Mouse (Mus musculus) myocyte (in vitro differentiated cells): Measurements from ENCODE around the gene Snhg11. TPM values are rescaled to one million over a fixed set of nuclear protein-coding genes. Genes with fewer than 3 reads are reported as not detected.

Experiments used
- H3K27me3 ChIP-seq: one replicate; pipeline ENCODE4 v1.6.1; 2011; ENCODE audit not compliant: control insufficient read depth, insufficient read depth, insufficient read length
- H3K36me3 ChIP-seq: one replicate; pipeline ENCODE4 v1.6.1; 2011; ENCODE audit not compliant: control insufficient read depth, insufficient read depth
- H3K4me2 ChIP-seq: one replicate; pipeline ENCODE4 v1.6.1; 2011; ENCODE audit warnings: low read depth, control low read depth
- H3K4me3 ChIP-seq: one replicate; pipeline ENCODE4 v1.5.1; 2011; ENCODE audit warnings: mild to moderate bottlenecking, control low read depth, moderate library complexity
- H3K79me2 ChIP-seq: one replicate; pipeline ENCODE4 v1.6.1; 2011; ENCODE audit not compliant: control insufficient read depth, insufficient read depth
- H3ac ChIP-seq: one replicate; pipeline ENCODE4 v1.6.1; 2011; ENCODE audit not compliant: control insufficient read depth, insufficient read length
- CEBPB ChIP-seq: IDR thresholded peaks from 2 replicates; pipeline ENCODE4 v1.6.1; 2011; ENCODE audit warnings: mild to moderate bottlenecking, moderate library complexity; ENCODE audit not compliant: poor library complexity, insufficient read depth, severe bottlenecking
- E2F4 ChIP-seq: IDR thresholded peaks from one replicate; pipeline ENCODE4 v1.6.1; 2011; ENCODE audit warnings: mild to moderate bottlenecking, control low read depth, moderate library complexity; ENCODE audit not compliant: insufficient read depth
- MAX ChIP-seq: IDR thresholded peaks from one replicate; pipeline ENCODE4 v1.6.1; 2011; ENCODE audit warnings: low read depth, mild to moderate bottlenecking, control low read depth
- MYOD1 ChIP-seq, 3 experiments: IDR thresholded peaks; one replicate each; pipeline ENCODE4 v1.6.1; 2011; ENCODE audit warnings: control low read depth in 2 of 3, low read depth in 2 of 3, mild to moderate bottlenecking in 2 of 3, moderate library complexity in 1 of 3; ENCODE audit not compliant: insufficient read length in 2 of 3, control insufficient read depth in 1 of 3
- MYOG ChIP-seq, 3 experiments: IDR thresholded peaks; one replicate each; pipeline ENCODE4 v1.6.1; 2011; ENCODE audit warnings: control low read depth in 2 of 3, low read depth in 2 of 3, mild to moderate bottlenecking in 2 of 3; ENCODE audit not compliant: insufficient read length in 2 of 3, control insufficient read depth in 1 of 3, insufficient read depth in 1 of 3
- POLR2A ChIP-seq: IDR thresholded peaks from one replicate; pipeline ENCODE4 v1.6.1; 2011; ENCODE audit warnings: low read depth, mild to moderate bottlenecking, control low read depth, moderate library complexity; ENCODE audit not compliant: insufficient read length
- POLR2AphosphoS2 ChIP-seq: IDR thresholded peaks from one replicate; pipeline ENCODE4 v1.6.1; 2011; ENCODE audit warnings: low read depth, control low read depth; ENCODE audit not compliant: insufficient read length
- REST ChIP-seq: IDR thresholded peaks from one replicate; pipeline ENCODE4 v1.6.1; 2011; ENCODE audit warnings: mild to moderate bottlenecking, control low read depth, moderate library complexity; ENCODE audit not compliant: insufficient read depth, insufficient read length
- SRF ChIP-seq: IDR thresholded peaks from one replicate; pipeline ENCODE4 v1.6.1; 2011; ENCODE audit warnings: low read depth; ENCODE audit not compliant: control insufficient read depth, insufficient read length
- TCF12 ChIP-seq: IDR thresholded peaks from one replicate; pipeline ENCODE4 v1.6.1; 2011; ENCODE audit warnings: mild to moderate bottlenecking, control low read depth; ENCODE audit not compliant: poor library complexity, insufficient read depth, severe bottlenecking
- TCF3 ChIP-seq: IDR thresholded peaks from one replicate; pipeline ENCODE4 v1.6.1; 2011; ENCODE audit warnings: low read depth, control low read depth; ENCODE audit not compliant: insufficient read length
- USF1 ChIP-seq: IDR thresholded peaks from one replicate; pipeline ENCODE4 v1.6.1; 2011; ENCODE audit warnings: low read depth, mild to moderate bottlenecking, control low read depth, moderate library complexity
- polyA plus RNA-seq: library from polyadenylated mRNA; unstranded; fragments of >200 nt; fragmentation: generic; extraction: Trizol; gene quantifications from one replicate; pipeline ENCODE4 v1.2.1, GENCODE M21; 2012; ENCODE audit warnings: missing spikeins

Snhg11 gene
- polyA plus RNA-seq, 1 experiment = not detected

DNA sequence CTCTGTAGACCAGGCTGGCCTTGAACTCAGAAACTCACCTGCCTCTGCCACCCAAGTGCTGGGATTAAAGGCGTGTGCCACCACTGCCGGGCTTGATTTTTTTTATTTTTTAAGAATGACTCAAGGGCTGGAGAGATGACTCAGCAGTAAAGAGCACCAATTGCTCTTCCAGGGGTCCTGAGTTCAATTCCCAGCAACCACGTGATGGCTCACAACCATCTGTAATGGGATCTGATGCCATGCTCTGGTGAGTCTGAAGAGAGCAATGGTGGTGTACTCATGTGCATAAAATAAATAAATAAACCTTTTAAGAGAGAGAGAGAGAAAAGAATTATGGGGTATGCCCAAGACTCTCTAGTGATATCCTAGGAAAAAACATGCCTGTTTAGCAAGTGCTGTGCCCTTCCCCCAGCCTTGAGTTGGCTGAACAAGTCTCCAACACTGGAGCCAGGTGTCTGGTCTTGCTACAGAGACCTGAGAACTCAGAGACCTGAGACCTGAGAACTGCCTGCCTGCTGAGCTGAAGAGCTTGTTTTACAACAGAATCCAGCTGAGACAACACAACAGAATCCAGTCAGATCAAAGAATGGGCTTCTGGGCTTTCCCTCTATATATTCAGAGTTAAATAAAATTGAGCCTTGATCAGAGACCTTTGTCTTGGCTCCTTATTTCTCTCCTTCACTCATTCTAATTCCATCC is 5.8 kb upstream of the Snhg11 start:
- Histone ChIP-seq H3K36me3 (no peaks in the 10 kb centered on the region), H3K4me2 (no peak overlapping the region)
- TF ChIP-seq CEBPB = no peak
- TF ChIP-seq POLR2A = no peak
- no peak for TF ChIP-seq SRF
- TF ChIP-seq TCF12 = no peak

GRCm38 (mm10) chr2:158370173-158370550 is 5.3 kb upstream of the Snhg11 start:
- TF ChIP-seq POLR2AphosphoS2 (no peak), E2F4 (no peak), TCF12 (no peak), CEBPB (no peak), REST (no peak), MYOD1 (IDR thresholded peaks at IDR 0.05; ENCODE audit: control insufficient read depth in 1 of 3, insufficient read length in 2 of 3, low read depth in 2 of 3) (no peak), USF1 (no peak), MAX (no peak), MYOG (IDR thresholded peaks at IDR 0.05; ENCODE audit: control insufficient read depth in 1 of 3, insufficient read depth in 1 of 3, insufficient read length in 2 of 3, low read depth in 2 of 3) (no peak), POLR2A (no peak), TCF3 (no peak), SRF (no peak)
- H3K4me2 ChIP-seq = no peak overlapping the region
- H3K36me3 ChIP-seq = no peaks in the 10 kb centered on the region
- no peaks in the 10 kb centered on the region for H3K79me2 ChIP-seq
- H3K4me3 ChIP-seq = no peak overlapping the region
- peaks cover 14% of the 10 kb centered on the region for H3K27me3 ChIP-seq
- H3ac ChIP-seq = no peak overlapping the region

More for the DNA sequence above, 5.8 kb upstream of the Snhg11 start:
- peaks cover 12% of the 10 kb centered on the region for H3K27me3 ChIP-seq
- H3K79me2 ChIP-seq = no peaks in the 10 kb centered on the region
- H3K4me3 ChIP-seq = no peak overlapping the region
- no peak overlapping the region for H3ac ChIP-seq

DNA sequence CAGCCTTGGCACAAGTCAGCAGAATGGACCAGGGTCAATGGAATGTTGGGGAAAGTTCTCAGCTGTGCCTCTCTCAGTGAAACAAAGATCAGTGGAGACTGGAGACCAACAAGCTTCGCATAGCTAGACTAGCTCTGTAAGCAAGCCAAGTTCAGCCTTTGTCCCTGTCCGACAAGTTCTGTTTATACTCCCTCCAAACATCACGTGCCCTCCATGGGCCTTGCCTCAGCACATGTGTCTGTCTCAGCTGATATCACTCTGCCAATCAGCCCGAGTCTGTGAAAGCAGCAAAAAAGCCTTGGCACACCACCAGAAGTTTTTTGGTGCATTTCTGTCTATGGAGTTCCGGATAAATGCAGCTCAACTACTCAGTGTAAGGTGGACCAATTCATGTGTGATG is 2.4 kb upstream of the Snhg11 start:
- peak; percentile 40 for TF ChIP-seq USF1
- TF ChIP-seq POLR2AphosphoS2 = no peak
- Histone ChIP-seq H3K4me2 (no peak overlapping the region), H3K4me3 (no peak overlapping the region), H3K27me3 (peaks cover 39% of the 10 kb centered on the region), H3K79me2 (no peaks in the 10 kb centered on the region), H3ac (no peak overlapping the region), H3K36me3 (no peaks in the 10 kb centered on the region)

DNA sequence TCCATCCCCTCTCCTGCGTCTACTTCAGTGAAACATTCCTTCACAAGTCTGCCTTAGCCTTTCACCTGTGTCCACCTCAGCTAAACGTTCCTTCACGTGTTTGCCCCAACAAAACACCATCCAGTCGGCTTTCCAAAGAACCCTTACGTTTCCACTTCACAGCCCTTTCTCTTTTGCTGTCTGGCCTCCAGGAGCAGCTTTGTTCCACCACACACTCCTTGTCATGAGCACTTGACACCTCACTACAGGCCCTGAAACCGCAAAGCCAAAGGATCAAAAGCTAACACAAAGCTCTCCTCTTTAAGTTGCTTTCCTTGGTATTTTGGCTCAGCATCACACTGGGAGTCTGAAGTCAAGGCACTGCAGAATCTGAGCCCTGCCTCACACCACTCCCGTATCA is 1.9 kb upstream of the Snhg11 start:
- Histone ChIP-seq H3K4me2 (no peak overlapping the region), H3K36me3 (no peaks in the 10 kb centered on the region), H3K79me2 (no peaks in the 10 kb centered on the region), H3K27me3 (peaks cover 42% of the 10 kb centered on the region), H3K4me3 (no peak overlapping the region), H3ac (no peak overlapping the region)
- TF ChIP-seq POLR2A (no peak), CEBPB (no peak), REST (no peak), MAX (no peak)

- no peaks in the 10 kb centered on the region for H3K36me3 ChIP-seq
- H3ac ChIP-seq = no peak overlapping the region
- TF ChIP-seq CEBPB = no peak
- no peak for TF ChIP-seq POLR2AphosphoS2
- no peak for TF ChIP-seq POLR2A
- no peak for TF ChIP-seq MYOD1 (IDR thresholded peaks at IDR 0.05; ENCODE audit: control insufficient read depth in 1 of 3, insufficient read length in 2 of 3, low read depth in 2 of 3)
- TF ChIP-seq TCF12 = no peak
- TF ChIP-seq SRF = no peak
- TF ChIP-seq TCF3 = no peak
- peaks cover 45% of the 10 kb centered on the region for H3K27me3 ChIP-seq
- no peak overlapping the region for H3K4me3 ChIP-seq
- no peak overlapping the region for H3K4me2 ChIP-seq
- H3K79me2 ChIP-seq = no peaks in the 10 kb centered on the region
These were observed 767 bp downstream of the Snhg11 start for GRCm38 (mm10) chr2:158376123-158376687.
